Mouse (Mus musculus) heart, postnatal 36 days (tissue): Measurements from ENCODE around the gene Calhm1. TPM values are rescaled to one million over a fixed set of nuclear protein-coding genes. Genes with fewer than 3 reads are reported as not detected.

Source experiments
- total RNA-seq, 2 experiments: library from RNA; stranded (reverse); gene quantifications; 2 replicates each; pipeline ENCODE4 v1.2.3; 2021

Calhm1 gene
- total RNA-seq, 2 experiments from 2014 or later: not detected

Other genes starting within 250 kb of the Calhm1 start
- gene Ina, start 129.6 kb downstream of the Calhm1 start, total RNA-seq: not detected
- gene Nt5c2, start 129.1 kb downstream of the Calhm1 start, total RNA-seq: 10 to 100 TPM; 59.6 to 61.2 TPM
- 1 to 10 TPM; 3.0 to 3.4 TPM for gene Pcgf6, start 93.3 kb downstream of the Calhm1 start, total RNA-seq
- 1 to 10 TPM; 3.0 to 3.3 TPM for gene Taf5, start 76.5 kb downstream of the Calhm1 start, total RNA-seq
- 1,000 to 10,000 TPM; 2,349 to 2,453 TPM for gene Usmg5, start 53.6 kb downstream of the Calhm1 start, total RNA-seq
- 10 to 100 TPM; 10.3 to 10.8 TPM for gene Pdcd11, start 53.5 kb downstream of the Calhm1 start, total RNA-seq
- gene Calhm2, start 6.0 kb downstream of the Calhm1 start, total RNA-seq: 1 to 10 TPM; 4.0 to 4.6 TPM
- not detected for gene Calhm3, start 13.5 kb upstream of the Calhm1 start, total RNA-seq
- gene Neurl1a, start 34.6 kb upstream of the Calhm1 start, total RNA-seq: 1 to 10 TPM in 1 of 2 experiments, under 1 TPM in 1; 0.92 to 1.2 TPM